Mouse (Mus musculus) left cerebral cortex, postnatal 14 days (tissue): Measurements from ENCODE around the gene Ribc2. TPM values are rescaled to one million over a fixed set of nuclear protein-coding genes. Genes with fewer than 3 reads are reported as not detected.

Source experiments
- DNase-seq, 2 experiments: peaks; one replicate each; pipeline ENCODE4 v3.0.0; 2021 to 2022; ENCODE audit warnings: low spot score in 2 of 2, mixed read lengths in 1 of 2
- intact Hi-C: fragments of 180-260 bp; cut with DNase I; formaldehyde crosslinking; loops from one replicate; pipeline ENCODE4 v1.15.1; 2025
- long read RNA-seq, 2 experiments: library from polyadenylated mRNA; stranded (forward); transcript quantifications; one replicate each; pipeline ENCODE4 v2.0.0; 2021
- total RNA-seq, 2 experiments: library from RNA; stranded (reverse); gene quantifications; 2 replicates each; pipeline ENCODE4 v1.2.3; 2021

Ribc2 gene
- under 1 TPM in 1 of 2 experiments, not detected in 1; 0.23 TPM for total RNA-seq
- long read RNA-seq, experiment 1, partial matches to known transcripts, result 0 of 1 reads
- long read RNA-seq, experiment 1, other reads (novel, unspliced or antisense), result 1 of 1 reads
- long read RNA-seq, experiment 2, result 0 reads

- intact Hi-C loops, result no loop called here
- peak; percentile 82 to 84 for DNase-seq
Observed at GRCm38 (mm10) chr15:85131275-85132192, at the start of gene Ribc2, which contains the start of gene Smc1b. Gene Ribc2, plus strand, starts transcription at chr15:85132078. Gene Smc1b, minus strand, starts transcription at chr15:85131964.

- no peak for DNase-seq
Observed at GRCm38 (mm10) chr15:85085641-85086040, 46.2 kb upstream of the Ribc2 start.

GRCm38 (mm10) chr15:85132193-85132520, 279 bp downstream of the Ribc2 start:
- DNase-seq, result no peak
- intact Hi-C loops, result no loop called here

More at GRCm38 (mm10) chr15:85085641-85086040, 46.2 kb upstream of the Ribc2 start:
- intact Hi-C loops, result no loop called here

DNA sequence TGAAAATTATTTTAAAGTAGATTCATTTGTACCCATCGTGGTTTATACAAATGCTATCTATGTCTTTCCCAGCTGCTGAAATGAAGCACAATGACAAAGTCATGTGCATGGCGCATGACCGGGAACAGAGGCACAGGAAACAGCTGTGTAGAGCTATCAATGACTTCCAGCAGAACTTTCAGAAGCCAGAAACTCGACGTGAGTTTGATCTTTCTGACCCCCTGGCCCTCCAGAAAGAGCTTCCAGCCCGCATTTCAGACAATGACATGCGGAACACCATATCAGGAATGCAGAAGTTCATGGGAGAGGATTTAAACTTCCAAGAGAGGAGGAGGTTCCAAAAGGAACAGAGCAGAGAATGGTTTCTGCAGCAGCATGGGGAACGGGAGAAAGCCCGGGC, 3.3 kb downstream of the Ribc2 start:
- DNase-seq, result no peak
- intact Hi-C loops, result no loop called here

DNA sequence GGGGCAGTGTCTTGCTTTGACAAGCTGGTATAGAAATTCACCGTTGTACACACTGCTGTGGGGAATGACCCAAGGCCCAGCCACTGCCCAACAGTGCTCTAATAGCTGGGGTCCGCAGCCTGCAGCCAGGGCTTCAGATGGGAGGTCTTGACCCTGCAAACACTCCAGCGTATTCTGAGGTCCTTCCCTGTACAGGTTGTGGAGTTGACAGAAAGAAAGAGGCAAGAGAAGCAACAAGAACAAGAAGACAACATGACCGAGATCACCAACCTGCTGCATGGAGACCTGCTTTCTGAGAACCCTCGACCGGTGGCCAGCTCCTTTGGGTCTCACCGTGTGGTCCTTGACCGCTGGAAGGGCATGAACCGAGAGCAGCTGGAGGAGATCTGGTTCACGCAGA, 9.4 kb downstream of the Ribc2 start:
- intact Hi-C loops, result no loop called here
- DNase-seq, result no peak

- intact Hi-C loops, result no loop called here
- DNase-seq, result no peak
Observed at GRCm38 (mm10) chr15:85142441-85142840, 10.6 kb downstream of the Ribc2 start.

DNA sequence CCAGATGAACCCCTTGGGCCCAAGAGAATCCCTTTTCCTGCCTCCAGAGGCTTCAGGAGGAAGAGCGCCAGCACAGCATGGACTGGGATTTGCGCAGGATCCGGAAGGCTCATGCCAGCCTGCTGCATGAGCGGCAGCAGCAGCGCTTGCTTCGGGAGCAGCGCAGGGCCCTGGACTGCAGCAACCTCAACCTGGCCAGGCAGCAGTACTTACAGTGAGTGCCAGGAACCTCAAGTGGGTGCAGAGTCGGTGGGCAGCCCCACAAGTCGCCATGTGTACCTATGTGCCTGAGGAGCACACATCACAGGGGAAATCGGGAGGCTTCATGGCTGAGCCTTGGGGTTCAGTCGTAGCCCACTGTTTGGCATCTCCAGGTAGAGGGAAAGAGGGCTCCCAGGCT, 11.3 kb downstream of the Ribc2 start:
- no peak for DNase-seq
- intact Hi-C loops, result no loop called here

DNA sequence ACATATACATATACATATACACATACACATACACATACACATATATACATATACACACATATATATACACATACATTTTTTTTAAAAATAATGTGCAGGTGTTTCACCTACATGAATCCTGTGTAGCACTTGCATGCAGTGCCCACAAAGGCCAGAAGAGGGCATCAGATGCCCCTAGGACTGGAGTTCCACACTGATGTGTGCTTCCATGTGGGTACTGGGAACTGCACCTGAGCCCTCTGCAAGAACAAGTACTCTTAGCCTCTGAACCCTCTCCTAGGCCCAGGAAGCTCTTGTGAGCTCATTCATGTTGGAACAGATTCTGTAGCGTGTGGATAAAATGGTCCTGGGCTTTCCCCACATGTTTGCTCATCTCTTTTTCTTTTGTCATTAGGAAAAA, 11.9 kb downstream of the Ribc2 start:
- no peak for DNase-seq
- intact Hi-C loops, result no loop called here

DNA sequence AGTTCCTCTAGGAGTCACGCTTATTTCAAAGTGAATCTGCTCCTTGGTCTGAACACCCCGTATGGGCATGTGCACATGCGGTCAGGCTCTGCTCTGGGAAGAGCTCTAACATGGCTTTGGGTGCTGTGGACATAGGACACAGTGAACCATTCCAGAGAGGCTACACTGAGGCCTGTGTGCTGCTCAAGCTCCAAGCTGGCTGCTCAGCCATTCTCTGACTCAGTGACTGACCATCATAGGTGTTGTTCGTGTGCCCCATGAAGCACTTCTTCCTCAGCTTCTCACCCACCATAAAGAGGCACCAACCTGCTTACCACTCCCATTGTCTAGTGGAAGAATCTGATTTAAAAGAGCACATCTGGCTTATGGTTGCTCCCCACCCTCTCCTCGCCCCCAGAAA, 12.4 kb downstream of the Ribc2 start:
- DNase-seq, result no peak
- intact Hi-C loops, result no loop called here

GRCm38 (mm10) chr15:85151433-85151918, 19.6 kb downstream of the Ribc2 start:
- intact Hi-C loops, result loop anchor here (1.0 to 10.0 kb wide), 3 partner anchors 80 to 433 kb away; partner anchors contain the start of gene Wnt7b
- peak; percentile 65 to 85 for DNase-seq

- no peak for DNase-seq
Observed at GRCm38 (mm10) chr15:85152577-85152976, 20.7 kb downstream of the Ribc2 start.

GRCm38 (mm10) chr15:85154091-85154490, 22.2 kb downstream of the Ribc2 start:
- no peak for DNase-seq
- intact Hi-C loops, result loop anchor here (10.0 kb wide), 1 partner anchor 431 kb away; the partner anchor contains the start of gene Wnt7b

More at GRCm38 (mm10) chr15:85152577-85152976, 20.7 kb downstream of the Ribc2 start:
- intact Hi-C loops, result loop anchor here (10.0 kb wide), 1 partner anchor 432 kb away; the partner anchor contains the start of gene Wnt7b

DNA sequence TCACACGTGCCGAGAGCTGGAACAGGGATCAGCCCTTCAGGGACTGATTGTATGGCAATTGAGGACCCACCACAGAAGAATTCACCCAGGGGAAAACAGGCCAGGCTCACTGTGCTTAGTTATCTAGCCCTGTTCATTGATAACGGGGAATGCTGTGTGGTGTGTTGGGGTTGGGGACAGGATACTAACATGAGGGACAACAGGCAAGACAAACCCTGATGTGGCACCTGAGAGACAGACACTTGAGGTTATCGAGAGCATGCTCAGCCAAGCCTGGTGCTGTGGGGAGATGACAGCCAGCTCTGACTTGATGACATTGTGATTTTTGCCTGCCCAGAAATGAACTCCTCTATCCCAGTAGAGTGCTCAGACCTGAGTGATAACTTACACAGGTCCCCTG, 24.3 kb downstream of the Ribc2 start:
- no peak for DNase-seq
- intact Hi-C loops, result loop anchor here (10.0 kb wide), 1 partner anchor 429 kb away; the partner anchor contains the start of gene Wnt7b

DNA sequence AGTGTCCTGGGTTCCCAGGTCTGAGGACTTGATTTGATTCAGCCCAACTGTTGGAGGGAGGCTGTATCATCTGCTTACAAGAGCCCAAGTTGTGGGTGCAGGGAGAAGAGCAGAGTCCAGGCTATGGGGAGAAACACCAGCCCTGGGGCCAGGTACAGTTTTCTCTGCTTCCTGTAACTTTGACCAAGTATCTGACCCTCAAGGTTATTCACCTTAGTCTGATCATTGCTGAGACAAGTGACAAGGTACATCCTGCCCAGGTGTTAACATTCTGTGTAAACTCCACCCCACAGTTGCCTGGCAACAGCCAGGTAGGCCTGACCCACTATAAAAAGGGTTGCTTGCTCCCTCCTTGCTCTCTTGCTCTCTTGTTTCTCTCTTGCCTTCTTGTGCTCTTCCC, 29.5 kb downstream of the Ribc2 start:
- intact Hi-C loops, result no loop called here

DNA sequence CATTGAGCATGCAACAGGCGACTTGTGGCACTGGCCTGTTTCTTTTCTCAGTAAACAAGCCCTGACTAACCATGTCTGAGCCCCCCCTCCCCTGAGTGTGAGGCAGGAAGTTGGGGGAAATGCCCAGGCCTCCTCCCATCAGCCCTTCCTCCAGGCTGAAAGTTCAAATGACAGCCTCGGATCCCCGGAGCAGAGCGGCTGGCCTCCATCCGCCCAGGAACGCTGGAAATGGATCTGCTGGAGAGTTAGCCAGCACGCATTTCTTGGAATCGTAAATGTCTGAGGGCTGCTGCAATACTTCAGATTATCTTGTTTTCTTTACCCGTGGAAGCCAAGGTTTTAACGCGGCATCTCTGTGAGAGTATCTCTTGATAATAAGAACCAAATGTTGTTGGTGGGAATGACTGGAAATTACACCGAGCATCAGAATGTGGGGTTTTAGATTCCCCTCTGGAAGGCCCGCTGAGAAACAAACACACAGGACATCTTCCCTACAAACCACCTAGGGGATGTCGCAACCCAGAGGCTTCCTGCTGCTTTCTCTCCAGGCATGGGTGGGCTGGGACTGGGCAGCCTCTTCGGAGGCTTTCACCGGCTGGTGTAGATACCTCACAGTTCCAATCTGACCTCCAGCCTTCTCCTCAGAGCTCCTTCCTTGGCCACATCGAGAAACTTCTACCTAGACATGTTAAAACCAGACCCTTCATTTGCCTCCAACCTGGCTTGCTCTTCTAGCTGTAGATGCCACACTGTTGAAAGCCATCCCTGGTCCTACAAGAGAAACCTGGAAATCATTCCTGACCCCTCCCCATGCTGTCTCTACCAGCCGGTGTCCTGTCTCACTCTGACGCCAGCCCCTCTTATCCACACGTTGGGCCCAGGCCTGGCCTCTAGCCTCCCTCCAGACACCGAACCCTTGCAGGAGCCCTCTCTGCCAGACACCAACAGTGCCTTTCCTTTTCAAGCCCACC, 31.1 kb downstream of the Ribc2 start:
- no peak for DNase-seq
- intact Hi-C loops, result no loop called here

More for the DNA sequence above, 29.5 kb downstream of the Ribc2 start:
- no peak for DNase-seq

DNA sequence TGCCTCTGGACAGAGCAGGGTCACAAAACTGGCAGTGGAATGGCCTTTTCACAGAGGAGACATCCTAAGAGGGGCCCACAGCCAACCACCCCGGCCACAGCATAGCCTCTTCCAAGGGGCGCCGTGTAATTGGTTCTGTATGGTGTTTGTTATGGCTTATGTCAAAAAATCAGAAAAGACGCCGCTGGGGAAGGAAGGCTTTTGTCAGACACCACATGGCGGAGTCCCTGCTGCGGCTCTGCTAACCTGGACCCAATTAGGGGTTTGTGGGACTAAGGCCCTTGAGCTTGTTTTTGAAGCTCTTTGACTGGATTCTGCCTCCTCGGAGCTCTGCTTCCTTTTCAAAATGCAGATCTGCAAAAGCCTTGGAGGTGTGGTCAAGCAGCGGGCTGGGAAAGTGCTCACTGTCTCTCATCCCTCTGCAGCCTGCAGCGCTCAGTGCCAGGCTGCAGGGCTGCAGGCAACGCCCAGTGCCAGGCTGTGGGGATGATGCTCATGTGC, 34.6 kb downstream of the Ribc2 start:
- intact Hi-C loops, result no loop called here
- DNase-seq, result no peak

- intact Hi-C loops, result no loop called here
- DNase-seq, result no peak
Observed at GRCm38 (mm10) chr15:85167086-85167679, 35.3 kb downstream of the Ribc2 start.

DNA sequence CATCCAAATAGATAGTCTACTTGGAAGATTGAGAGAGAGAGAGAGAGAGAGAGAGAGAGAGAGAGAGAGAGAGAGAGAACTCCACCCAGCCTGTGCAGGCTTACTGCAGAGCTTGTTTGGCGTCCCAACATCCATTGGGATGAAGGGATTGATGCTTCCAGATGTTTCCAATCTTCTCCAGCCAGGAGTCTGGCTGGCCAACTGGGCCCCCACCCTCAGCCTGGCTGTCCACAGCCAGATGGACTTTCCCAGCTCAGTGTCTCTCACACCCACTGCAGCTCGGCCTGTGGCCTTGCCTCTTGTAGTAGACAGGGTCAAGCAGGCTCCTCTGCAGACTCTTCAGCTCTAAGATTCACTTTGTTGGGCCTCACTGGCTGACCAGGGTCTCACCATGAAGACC, 40.2 kb downstream of the Ribc2 start:
- intact Hi-C loops, result no loop called here
- no peak for DNase-seq

DNA sequence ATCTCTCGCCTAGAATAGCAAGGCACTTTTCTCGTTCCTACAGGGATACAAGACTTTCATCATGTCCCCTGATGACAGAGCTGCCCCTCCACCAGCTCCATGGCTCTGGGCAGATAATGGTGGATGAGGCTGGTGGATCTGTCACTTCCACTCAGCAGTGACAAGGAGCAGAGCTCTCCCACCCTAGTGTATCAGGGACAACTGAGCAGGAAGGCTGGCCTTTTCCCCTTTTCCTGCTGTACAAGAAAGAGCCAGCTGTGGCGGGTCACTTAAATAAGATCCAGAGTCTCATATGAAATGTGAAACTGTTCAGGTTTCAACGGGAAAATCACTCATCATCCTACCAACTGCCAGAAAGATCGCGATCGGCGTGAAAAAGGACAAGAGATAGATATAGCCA, 41.5 kb downstream of the Ribc2 start:
- no peak for DNase-seq
- intact Hi-C loops, result no loop called here
